Mouse (Mus musculus) heart, adult 2 months (tissue): ENCODE measurements around the gene H2-DMa.

ENCODE experiments used
- CTCF ChIP-seq: fragments of 200-600 bp; IDR thresholded peaks from 2 replicates; pipeline ENCODE4 v1.8.1; 2022; ENCODE audit warnings: antibody characterized with exemption, mild to moderate bottlenecking, moderate library complexity
- EP300 ChIP-seq: fragments of 200-500 bp; IDR thresholded peaks from 2 replicates; pipeline ENCODE4 v1.6.1; 2011; ENCODE audit warnings: low read depth, low read length, control low read depth; ENCODE audit not compliant: insufficient read depth
- POLR2A ChIP-seq: fragments of 200-500 bp; IDR thresholded peaks from 2 replicates; pipeline ENCODE4 v1.6.1; 2011; ENCODE audit warnings: mild to moderate bottlenecking, low read depth, low read length, control low read depth; ENCODE audit not compliant: insufficient read depth

DNA sequence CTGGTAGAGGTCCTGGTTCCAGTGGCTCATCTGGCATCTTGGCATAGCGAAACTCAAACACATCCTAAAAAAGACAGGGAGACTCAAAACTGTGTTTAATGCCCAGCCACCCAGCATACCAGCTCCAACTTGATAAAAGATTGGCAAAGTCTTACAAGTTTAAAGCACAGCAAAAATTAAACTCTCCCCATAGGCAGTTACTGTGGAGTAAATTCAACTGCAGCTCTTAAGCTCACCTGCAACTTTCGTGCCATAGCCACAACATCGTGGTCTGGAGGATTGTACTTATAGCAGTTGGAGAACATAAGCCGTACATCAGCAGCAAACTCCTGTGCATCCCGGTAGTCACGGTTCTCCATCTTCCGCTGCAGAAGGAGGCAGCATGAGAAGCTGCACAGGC is 5.2 kb upstream of the H2-DMa start:
- TF ChIP-seq CTCF (no peak), POLR2A (no peak), EP300 (no peak)
